Mouse (Mus musculus) left cerebral cortex, adult 18-20 months (tissue): ENCODE measurements around the gene Gm10306. TPM values are rescaled to one million over a fixed set of nuclear protein-coding genes. Genes with fewer than 3 reads are reported as not detected.

Source experiments
- DNase-seq, 2 experiments: peaks; one replicate each; pipeline ENCODE4 v3.0.0; 2021 to 2022; ENCODE audit warnings: low spot score in 2 of 2, mixed read lengths in 1 of 2
- total RNA-seq, 2 experiments: library from RNA; stranded (reverse); gene quantifications; 2 replicates each; pipeline ENCODE4 v1.2.3; 2021

Gene Gm10306
- total RNA-seq, 2 experiments from 2014 or later = not detected

GRCm38 (mm10) chr4:94605591-94605990 is 49.2 kb downstream of the Gm10306 start:
- DNase-seq = no peak

Other genes with a start within 250 kb of the Gm10306 start
- 10 to 100 TPM in 1 of 2 experiments, 1 to 10 TPM in 1; 9.9 to 10.5 TPM for gene Caap1, start 250 bp downstream of the Gm10306 start, total RNA-seq
- 10 to 100 TPM; 40.5 to 41.5 TPM for gene Plaa, start 46.7 kb downstream of the Gm10306 start, total RNA-seq
- 10 to 100 TPM; 24.4 to 26.1 TPM for gene Ift74, start 57.9 kb downstream of the Gm10306 start, total RNA-seq
- not detected for gene Lrrc19, start 93.6 kb downstream of the Gm10306 start, total RNA-seq
- gene Tek, start 182.7 kb downstream of the Gm10306 start, total RNA-seq = 10 to 100 TPM in 1 of 2 experiments, 1 to 10 TPM in 1; 7.8 to 10.2 TPM